Mouse (Mus musculus) frontal cortex, postnatal 25 days (tissue): ENCODE measurements around the gene Kcnj12.

ENCODE experiments used
- DNase-seq, 2 experiments: peaks; one replicate each; pipeline ENCODE4 v3.0.0; 2022; ENCODE audit warnings: low spot score in 2 of 2

The Kcnj12 gene

DNA sequence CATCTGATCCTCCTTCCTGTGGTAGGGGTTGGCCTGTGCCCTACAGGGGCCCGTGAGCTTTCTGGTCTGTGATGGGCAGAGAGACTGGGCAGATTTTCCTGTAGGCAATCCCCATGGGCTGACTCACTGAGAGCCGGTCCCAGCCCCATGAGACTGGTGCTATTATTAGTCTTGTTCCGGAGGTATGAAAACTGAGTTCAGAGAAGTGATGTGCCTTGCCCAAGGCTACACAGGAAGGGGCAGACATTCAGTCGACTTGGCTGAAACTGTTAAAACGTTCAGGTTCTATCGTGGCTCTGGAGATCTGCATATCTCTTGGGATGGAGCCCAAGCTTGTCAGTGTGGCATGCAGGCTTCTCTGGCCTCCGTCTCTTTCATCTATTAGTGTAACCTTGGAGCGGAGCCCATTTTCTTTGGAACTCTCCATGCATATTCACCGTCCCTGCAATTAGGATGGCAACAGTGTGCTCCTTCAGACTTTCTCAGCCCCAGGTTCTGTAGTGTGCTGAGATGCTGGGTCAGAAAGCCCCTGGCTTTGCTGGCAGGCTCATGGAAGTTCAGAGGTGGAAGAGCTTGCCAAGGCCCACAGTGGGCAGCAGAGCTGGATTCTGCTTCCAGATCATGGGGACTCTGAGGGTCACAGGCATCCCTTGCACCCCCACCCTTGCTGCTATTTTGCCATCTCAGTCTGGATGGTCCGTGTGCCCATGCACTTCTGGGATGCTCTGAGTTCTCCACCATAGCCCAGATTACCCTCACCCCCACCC lies 37.5 kb downstream of the Kcnj12 start:
- no peak for DNase-seq

- DNase-seq, result no peak
These were observed 38.3 kb downstream of the Kcnj12 start for GRCm38 (mm10) chr11:61060634-61061033.

DNA sequence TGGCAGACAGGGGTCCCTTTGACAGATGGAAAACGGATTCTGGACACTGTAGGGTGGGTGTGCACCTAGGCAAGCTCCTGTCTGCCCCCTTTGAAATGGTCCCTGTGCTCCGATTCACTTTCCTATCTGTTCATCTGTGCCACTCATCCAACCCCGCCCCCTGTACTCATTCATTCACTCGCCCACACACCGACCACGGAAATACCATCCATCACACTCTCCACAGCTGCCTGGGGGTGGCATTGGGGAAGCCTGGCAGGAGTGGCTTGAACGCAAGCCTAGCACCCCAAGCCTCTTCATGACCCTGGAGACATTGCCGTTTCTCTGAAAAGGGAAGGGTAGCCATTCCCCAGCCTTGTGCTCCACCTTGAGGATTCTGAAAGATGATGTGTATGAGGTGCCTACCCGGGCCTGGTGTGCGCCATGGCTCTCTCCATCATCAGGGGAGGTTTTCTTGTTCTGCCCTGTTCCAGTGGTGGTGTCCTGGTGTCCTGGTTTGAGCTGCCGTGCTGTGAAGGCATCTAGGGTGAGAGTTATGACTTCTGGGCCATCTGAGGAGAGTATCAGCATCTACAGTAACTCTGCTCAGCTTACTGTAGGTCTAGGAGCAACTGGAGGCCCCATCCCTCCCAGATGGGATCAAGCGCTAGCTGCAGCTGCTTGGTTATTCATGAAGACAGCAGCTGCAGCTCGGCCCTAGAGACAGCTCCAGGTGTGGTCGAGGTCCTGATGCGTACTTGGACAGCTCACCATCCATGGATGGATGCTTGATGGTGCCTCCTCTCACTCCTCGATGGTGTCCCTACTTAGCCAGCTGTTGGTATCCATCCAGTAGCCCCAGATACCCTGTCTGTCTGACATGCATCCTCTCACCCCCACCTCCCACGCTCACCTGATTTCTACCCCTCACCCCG lies 40.4 kb downstream of the Kcnj12 start:
- no peak for DNase-seq

GRCm38 (mm10) chr11:61063503-61063902 lies 41.1 kb downstream of the Kcnj12 start:
- peak in 1 of 2 experiments; percentile 39 for DNase-seq

- no peak for DNase-seq
These were observed 43.3 kb downstream of the Kcnj12 start for GRCm38 (mm10) chr11:61065620-61066019.

- DNase-seq, result no peak
These were observed 44.9 kb downstream of the Kcnj12 start for GRCm38 (mm10) chr11:61067133-61067835.

- peak; percentile 43 to 60 for DNase-seq
These were observed 46.5 kb downstream of the Kcnj12 start for GRCm38 (mm10) chr11:61068866-61069265.

DNA sequence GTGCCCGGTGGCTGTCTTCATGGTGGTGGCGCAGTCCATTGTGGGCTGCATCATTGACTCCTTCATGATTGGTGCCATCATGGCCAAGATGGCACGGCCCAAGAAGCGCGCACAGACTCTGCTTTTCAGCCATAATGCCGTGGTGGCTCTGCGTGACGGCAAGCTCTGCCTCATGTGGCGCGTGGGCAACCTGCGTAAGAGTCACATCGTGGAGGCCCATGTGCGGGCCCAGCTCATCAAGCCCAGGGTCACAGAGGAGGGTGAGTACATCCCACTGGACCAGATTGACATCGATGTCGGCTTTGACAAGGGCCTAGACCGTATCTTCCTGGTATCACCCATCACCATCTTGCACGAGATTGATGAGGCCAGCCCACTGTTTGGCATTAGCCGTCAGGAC lies 47.3 kb downstream of the Kcnj12 start:
- no peak for DNase-seq

DNA sequence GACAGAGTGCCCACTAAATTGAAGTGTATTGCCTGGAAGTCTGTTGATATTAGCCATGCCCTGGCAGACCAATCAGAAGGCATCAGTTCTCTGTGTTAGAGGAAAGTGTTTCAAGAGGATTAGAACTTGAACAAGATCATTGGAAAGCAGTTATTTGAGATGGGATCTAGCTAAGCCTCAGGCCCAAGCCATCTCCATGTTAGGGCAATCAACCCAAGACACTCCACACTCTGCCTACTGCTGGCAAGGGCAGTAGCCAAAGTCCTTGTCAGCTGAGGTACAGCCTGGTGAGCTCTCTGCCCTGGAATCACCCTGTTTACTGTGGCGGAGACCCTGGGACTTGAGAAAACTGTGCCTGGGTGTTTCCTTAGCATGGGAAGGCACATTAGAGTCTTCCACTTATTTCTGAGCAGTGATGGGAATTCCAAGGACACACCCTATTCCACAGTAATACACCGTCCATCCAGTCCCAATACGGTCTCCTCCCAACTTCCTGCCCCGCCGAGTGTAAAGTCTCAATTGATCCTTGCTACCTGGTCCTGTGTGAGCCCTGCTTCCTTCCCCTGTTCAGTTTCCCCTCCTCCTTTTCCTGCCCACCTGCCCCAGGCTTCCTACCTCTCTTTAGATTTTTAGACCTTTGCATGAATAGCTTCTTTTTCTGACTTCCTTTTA lies 52.4 kb downstream of the Kcnj12 start:
- DNase-seq, result no peak

- DNase-seq, result no peak
These were observed 53.3 kb downstream of the Kcnj12 start for GRCm38 (mm10) chr11:61075361-61076326.

DNA sequence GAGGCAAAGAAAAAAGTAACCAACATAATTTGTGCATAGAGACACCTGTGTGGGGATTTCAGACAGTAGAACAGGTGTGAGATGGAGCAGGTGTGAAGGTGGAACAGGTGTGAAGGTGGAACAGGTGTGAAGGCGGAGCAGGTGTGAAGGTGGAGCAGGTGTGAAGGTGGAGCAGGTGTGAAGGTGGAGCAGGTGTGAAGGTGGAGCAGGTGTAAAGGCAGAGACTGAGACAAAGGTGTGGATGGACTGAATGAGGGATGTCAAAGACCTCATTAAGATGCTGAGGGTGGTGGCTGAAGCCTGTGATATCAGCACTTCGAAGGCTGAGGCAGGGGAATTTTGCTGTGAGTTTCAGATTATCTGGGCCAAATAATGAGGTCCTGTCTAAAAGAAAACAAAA lies 59.3 kb downstream of the Kcnj12 start:
- no peak for DNase-seq

DNA sequence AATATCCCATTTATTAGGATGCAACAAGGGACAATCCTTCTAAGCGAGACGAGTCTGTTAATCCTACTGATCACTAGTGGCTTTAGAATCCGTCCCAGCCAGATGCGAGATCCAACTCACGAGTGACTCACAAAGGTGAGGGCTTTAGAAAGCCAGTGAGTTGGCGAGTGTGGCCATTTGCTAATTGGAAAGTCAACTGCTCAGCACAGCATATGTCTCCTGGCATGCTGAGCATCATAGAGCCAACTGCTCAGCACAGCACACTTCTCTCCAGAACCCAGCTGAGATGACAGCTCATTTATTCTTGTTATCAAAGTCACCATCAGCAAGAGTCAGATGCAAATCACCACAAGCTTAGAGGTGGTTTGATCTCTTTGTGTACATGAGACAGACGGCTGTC lies 67.8 kb downstream of the Kcnj12 start:
- DNase-seq, result no peak

DNA sequence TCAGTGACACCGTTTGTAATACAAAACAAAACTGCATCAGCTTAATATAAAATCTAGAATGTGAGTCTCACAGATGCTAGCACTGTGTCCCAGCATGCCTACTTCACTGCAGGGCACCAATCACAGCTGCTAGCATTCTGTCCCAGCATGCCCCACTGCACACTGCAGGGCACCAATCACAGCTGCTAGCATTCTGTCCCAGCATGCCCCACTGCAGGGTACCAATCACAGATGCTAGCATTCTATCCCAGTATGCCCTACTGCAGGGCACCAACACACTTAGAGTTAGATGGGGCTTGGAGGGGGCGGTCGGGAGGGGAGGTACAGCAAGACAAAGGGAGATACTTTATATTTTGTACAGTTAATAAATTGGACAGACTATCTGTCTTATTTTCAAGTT lies 68.8 kb downstream of the Kcnj12 start:
- no peak for DNase-seq

- peak; percentile 59 to 79 for DNase-seq
These were observed 69.4 kb downstream of the Kcnj12 start for GRCm38 (mm10) chr11:61091642-61092262.

- no peak for DNase-seq
These were observed 75.7 kb downstream of the Kcnj12 start for GRCm38 (mm10) chr11:61098046-61098445.

DNA sequence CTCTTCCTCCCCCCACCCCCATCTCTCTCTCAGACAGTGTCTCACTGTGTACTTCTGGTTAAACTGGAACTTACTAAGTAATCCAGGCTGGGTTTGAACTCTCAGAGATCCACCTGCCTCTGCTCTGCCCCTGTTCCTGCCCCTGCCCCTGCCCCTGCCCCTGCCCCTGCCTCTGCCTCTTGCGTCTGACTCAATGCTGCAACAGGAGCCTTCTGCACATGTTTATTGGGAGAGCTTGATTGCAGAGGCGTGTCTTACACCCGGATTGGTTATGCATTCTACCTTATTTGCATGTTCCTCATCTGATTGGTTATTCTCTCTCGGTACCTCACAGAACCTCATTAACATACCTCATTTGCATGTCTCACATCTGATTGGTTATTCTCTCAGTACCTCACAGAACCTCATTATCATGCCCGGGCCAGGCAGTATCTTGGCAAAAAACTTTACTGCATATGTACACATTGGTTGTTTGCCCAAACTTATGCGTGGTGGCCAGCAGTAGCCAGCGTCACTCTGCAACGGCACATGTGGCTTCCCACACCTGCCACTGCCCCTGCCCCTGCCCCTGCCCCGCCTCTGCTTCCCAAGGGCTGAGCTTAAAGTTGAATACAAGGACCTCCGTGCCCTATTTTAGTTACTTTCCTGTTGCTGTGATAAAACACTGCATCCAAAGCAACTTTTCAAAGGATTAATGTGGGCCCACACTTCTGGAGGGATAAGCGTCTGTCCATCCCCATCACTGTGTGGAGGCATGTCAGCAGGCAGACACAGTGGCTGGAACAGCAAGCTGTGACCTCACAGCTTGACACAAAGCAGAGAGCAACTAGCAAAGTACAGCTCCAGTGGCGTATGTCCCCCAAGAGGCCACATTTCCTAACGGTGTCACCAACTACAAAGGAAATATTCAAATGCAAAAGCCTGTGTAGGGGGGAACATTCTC lies 80.3 kb downstream of the Kcnj12 start:
- no peak for DNase-seq

DNA sequence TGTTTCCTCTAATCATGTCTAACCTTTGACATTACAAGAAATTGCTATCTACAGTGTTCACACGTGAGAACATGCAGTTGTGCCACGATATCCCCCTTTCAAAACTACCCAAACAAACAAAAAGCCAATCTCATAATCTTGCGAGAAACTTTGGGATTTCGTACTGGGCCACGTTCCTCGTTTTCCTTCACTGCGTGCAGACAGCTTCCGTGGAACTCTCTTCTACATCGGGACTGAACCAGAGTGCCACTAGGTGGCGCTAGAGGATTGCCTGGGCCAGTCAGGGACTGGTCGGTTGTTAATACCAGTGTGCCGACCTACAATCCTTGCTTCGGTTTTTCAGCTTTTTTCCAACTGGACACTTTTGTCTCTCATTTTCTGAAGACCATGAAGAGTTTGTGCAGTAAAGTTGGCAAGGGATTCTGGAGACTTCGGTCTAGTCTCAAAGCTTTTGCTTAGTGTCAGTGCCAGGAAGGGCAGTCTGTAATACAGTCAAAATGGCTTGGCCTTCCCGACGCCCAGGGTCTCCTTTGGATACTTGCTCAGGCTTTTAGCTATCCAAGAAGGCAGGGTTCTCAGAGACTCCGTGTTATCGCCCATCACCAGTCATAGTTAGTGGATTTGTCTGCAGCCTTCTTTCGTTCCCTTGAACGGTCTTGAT lies 82.0 kb downstream of the Kcnj12 start:
- DNase-seq, result peak; percentile 62 to 84

DNA sequence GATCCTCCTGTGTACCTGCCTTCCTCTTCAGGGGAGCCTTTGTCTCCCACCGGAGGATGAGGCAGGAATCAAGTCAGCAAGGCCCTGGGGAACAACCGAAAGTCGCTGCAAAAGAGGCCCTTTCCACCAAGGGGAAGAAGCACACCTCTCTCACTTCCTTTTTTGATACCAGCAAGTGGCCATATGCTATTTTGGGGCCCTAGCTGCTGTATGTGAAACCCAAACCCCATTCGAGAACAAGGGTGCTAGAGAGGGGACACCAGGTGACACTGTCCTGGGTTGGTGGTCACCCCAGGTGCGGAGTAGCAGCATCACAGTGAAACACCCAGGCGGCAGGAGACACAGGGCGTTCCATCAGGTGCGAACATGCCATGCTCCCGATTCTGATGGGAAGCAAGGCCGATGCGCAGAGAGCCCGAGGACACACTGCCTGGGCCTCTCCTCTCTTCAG lies 86.6 kb downstream of the Kcnj12 start:
- DNase-seq, result no peak
